In the genomic region with DNA sequence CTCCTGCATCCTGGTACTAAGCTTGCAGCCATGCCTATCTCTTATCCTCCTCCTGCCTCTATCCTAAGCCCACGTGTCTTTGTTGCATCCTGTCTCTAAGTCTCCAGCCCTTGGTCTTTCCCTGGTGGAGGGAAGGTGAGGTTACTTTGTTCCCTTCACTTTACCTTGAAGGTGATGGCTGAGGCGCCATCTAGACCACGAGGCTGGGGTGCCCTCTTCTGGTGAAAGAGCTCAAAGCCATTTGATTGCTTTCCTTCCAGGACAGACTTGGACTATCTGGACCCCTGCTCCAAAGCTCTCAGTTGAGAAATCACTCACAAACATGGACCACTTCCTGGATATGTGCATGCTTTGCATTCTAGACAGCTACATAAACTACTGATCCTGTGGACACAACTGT, we compare ENCODE assay signal across 8 mouse cellular contexts. TPM values are rescaled to one million over a fixed set of nuclear protein-coding genes. Genes with fewer than 3 reads are reported as not detected.
DNase-seq lines count a peak whose midpoint lies in the region; ATAC-seq and TF ChIP-seq lines count a peak whose summit lies in the region.

No protein-coding gene starts in this region.

- 2% methylated on average over 3 of the region's 3 CpGs for WGBS in limb, embryonic 14.5 days

- no peaks in the 10 kb centered on the region for H3K9me3 ChIP-seq in limb, embryonic 14.5 days (ENCODE audit: control insufficient read depth, low read length)

- H3K4me1 ChIP-seq in cortical plate, adult 2 months (ENCODE audit: control insufficient read depth, insufficient read depth, low read length), result no peaks in the 10 kb centered on the region
- no peaks in the 10 kb centered on the region for H3K4me1 ChIP-seq in limb, embryonic 14.5 days (ENCODE audit: control insufficient read depth, insufficient read depth, low read length)

- H3K4me3 ChIP-seq in cortical plate, adult 2 months (ENCODE audit: insufficient read depth, low read length), result no peak overlapping the region
- no peak overlapping the region for H3K4me3 ChIP-seq in limb, embryonic 14.5 days (replicated peaks; ENCODE audit: low read length)

- peak; percentile 87 for TF ChIP-seq CTCF in cortical plate, adult 2 months (IDR thresholded peaks at IDR 0.05; ENCODE audit: extremely low read depth, insufficient read depth, low read length)

- no peaks in the 10 kb centered on the region for H3K36me3 ChIP-seq in limb, embryonic 14.5 days (ENCODE audit: control insufficient read depth, insufficient read depth, low read length)

- peak; percentile 32 to 71; a peak in 3 of 4 replicates for ATAC-seq in hematopoietic stem cell, adult 5-6 weeks (replicated peaks in 1 of 2; ENCODE audit: insufficient read depth in 1 of 2, low FRiP score in 2 of 2, low TSS enrichment in 1 of 2, low read depth in 1 of 2, poor library complexity in 2 of 2, severe bottlenecking in 2 of 2)
- ATAC-seq in limb, embryonic 14.5 days (ENCODE audit: low FRiP score, low read depth), result no peak

- no peak overlapping the region for H3K4me2 ChIP-seq in limb, embryonic 14.5 days (replicated peaks; ENCODE audit: low read depth, low read length, severe bottlenecking)

- H3K9ac ChIP-seq in limb, embryonic 14.5 days (ENCODE audit: low read depth, low read length, severe bottlenecking), result no peak overlapping the region

- H3K27ac ChIP-seq in cortical plate, adult 2 months (ENCODE audit: insufficient read depth, low read length), result no peak overlapping the region
- no peak overlapping the region for H3K27ac ChIP-seq in limb, embryonic 14.5 days (replicated peaks; ENCODE audit: low read depth, low read length)

- TF ChIP-seq POLR2A in cortical plate, adult 2 months (IDR thresholded peaks at IDR 0.05; ENCODE audit: extremely low read depth, insufficient read depth, low read length), result no peak
- no peak for TF ChIP-seq POLR2A in limb, embryonic 14.5 days (IDR thresholded peaks at IDR 0.05; ENCODE audit: borderline replicate concordance, extremely low read depth, insufficient read depth, insufficient read length)

- DNase-seq in left cerebral cortex, adult 18-20 months (ENCODE audit: low spot score in 2 of 2), result peak; percentile 63 to 72
- DNase-seq in left cerebral cortex, adult 8-10 months (ENCODE audit: low spot score in 2 of 2), result no peak
- DNase-seq in Muller cell, postnatal 12 days (ENCODE audit: inconsistent ontology term), result peak; percentile 44
- DNase-seq in limb, embryonic 14.5 days (ENCODE audit: low spot score), result peak; percentile 67
- peak; percentile 70 for DNase-seq in retina, postnatal 1 day
- DNase-seq in yolk sac, embryonic 10.5 days (ENCODE audit: low spot score), result peak; percentile 64

- H3K27me3 ChIP-seq in limb, embryonic 14.5 days (ENCODE audit: control insufficient read depth, insufficient read depth, low read length), result no peaks in the 10 kb centered on the region

RNA-seq across cellular contexts. Expression of gene Oaz2, which starts 3.6 kb away (rescaled TPM):
- total RNA-seq in left cerebral cortex, adult 18-20 months (2021), result 100 to 1,000 TPM; 241 to 243 TPM
- 100 to 1,000 TPM; 221 to 258 (median 249) TPM for total RNA-seq in left cerebral cortex, adult 8-10 months (2022)
- 215 and 220 TPM in 2 replicates for polyA plus RNA-seq in cortical plate, adult 2 months (2012; rRNA removed)
- total RNA-seq in hematopoietic stem cell, adult 5-6 weeks (2017), result 58.5 and 66.4 TPM in 2 replicates
- 199 and 250 TPM in 2 replicates for polyA plus RNA-seq in limb, embryonic 14.5 days (2012; rRNA removed)
- 221 and 260 TPM in 2 replicates for polyA plus RNA-seq in limb, embryonic 14.5 days (2014; fragmentation: Nextera tagmentation; extraction: Ambion mirVana)

RNA-seq across cellular contexts. Expression of gene Rbpms2, which starts 34.7 kb away (rescaled TPM):
- 1 to 10 TPM; 3.0 to 3.6 TPM for total RNA-seq in left cerebral cortex, adult 18-20 months (2021)
- 1 to 10 TPM; 2.2 to 5.3 (median 3.0) TPM for total RNA-seq in left cerebral cortex, adult 8-10 months (2022)
- 4.0 and 4.9 TPM in 2 replicates for polyA plus RNA-seq in cortical plate, adult 2 months (2012; rRNA removed)
- 1.7 and 1.8 TPM in 2 replicates for total RNA-seq in hematopoietic stem cell, adult 5-6 weeks (2017)
- 19.3 and 31.9 TPM in 2 replicates for polyA plus RNA-seq in limb, embryonic 14.5 days (2012; rRNA removed)
- polyA plus RNA-seq in limb, embryonic 14.5 days (2014; fragmentation: Nextera tagmentation; extraction: Ambion mirVana), result 10.3 and 13.8 TPM in 2 replicates

Comparison
In these comparisons a context has a peak if more than half of its experiments do, and no peak if none do; other contexts are left out.
1. DNase-seq: peak in left cerebral cortex, adult 18-20 months (2 of 2), Muller cell, postnatal 12 days (single experiment), limb, embryonic 14.5 days (single experiment), retina, postnatal 1 day (single experiment) and yolk sac, embryonic 10.5 days (single experiment); none in left cerebral cortex, adult 8-10 months (0 of 2).